Mouse (Mus musculus) bone marrow, adult 2 months (tissue): ENCODE measurements around the gene 4930470P17Rik. TPM values are rescaled to one million over a fixed set of nuclear protein-coding genes. Genes with fewer than 3 reads are reported as not detected.

Experiments used
- H3K27ac ChIP-seq: fragments of 200-500 bp; 2 replicates; pipeline ENCODE4 v1.5.1; 2012; ENCODE audit warnings: low read depth, mild to moderate bottlenecking, control low read depth, inconsistent platforms, low read length; ENCODE audit not compliant: control insufficient read depth, poor library complexity, insufficient read depth
- H3K4me1 ChIP-seq: fragments of 200-500 bp; 2 replicates; pipeline ENCODE4 v1.6.1; 2011; ENCODE audit warnings: low read length; ENCODE audit not compliant: control insufficient read depth, insufficient read depth
- H3K4me3 ChIP-seq: fragments of 200-500 bp; replicated peaks from 2 replicates; pipeline ENCODE3; 2011; ENCODE audit warnings: mild to moderate bottlenecking, low read depth, low read length, control low read depth; ENCODE audit not compliant: control insufficient read depth
- CTCF ChIP-seq: fragments of 200-500 bp; IDR thresholded peaks from 2 replicates; pipeline ENCODE4 v1.5.1; 2011; ENCODE audit warnings: low read length, control low read depth; ENCODE audit not compliant: control insufficient read depth, insufficient read depth
- POLR2A ChIP-seq: fragments of 200-500 bp; IDR thresholded peaks from 2 replicates; pipeline ENCODE4 v1.6.1; 2011; ENCODE audit warnings: low read depth, mild to moderate bottlenecking, control low read depth, low read length, borderline replicate concordance; ENCODE audit not compliant: control insufficient read depth
- WGBS: fragments of 180-500 bp; shearing (Covaris S2); methylation state at CpG from one replicate; pipeline ENCODE4 v1.1.7; 2018; 5-methylcytosine and 5-hydroxymethylcytosine counted together
- polyA plus RNA-seq: library from polyadenylated mRNA; stranded (reverse); fragments of >200 nt; gene quantifications from 2 replicates; pipeline ENCODE4 v1.2.4, GENCODE M21; 2011; ENCODE audit warnings: low replicate concordance; ENCODE audit not compliant: missing spikeins, insufficient read depth, insufficient read length

The 4930470P17Rik gene
- polyA plus RNA-seq, 1 experiment = not detected

DNA sequence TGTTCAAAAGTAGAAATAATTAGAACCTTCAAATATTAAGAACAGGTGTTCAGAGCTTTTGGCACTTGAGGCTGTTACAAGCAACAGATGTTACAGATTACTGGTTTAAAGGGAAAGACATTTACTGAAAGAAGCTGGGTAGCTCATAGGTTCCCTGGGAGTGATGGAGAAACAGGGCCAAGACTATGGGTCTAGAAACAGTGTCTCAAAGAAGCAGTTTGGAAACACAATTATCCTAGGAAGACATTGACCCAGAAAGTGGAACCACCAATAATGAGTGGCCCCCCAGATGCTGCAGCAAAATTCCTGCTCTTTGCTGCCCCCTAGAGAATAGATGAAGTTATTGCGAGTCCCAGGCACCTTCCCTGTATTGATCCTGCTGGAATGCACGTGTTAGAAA lies 4.2 kb downstream of the 4930470P17Rik start:
- WGBS = 9% methylated on average over 2 of the region's 2 CpGs

DNA sequence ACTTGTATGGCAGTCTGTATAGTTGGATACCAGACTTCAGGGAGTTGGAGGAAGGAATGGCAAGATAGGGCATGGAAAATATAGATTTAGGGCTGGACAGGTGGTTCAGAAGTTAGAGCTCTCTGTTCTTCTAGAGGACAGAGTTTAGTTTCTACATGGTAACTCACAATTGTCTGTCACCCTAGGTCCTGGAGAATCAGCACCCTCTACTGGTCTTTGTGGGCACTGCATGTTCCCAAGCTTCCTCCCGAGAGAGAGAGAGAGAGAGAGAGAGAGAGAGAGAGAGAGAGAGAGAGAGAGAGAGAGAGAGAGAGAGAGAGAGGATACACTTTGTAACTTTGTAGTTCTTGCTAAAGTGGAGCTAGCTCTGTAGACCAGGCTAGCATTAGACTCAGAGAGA lies 5.1 kb downstream of the 4930470P17Rik start:
- no peak overlapping the region for H3K4me3 ChIP-seq
- TF ChIP-seq CTCF (no peak), POLR2A (no peak)
- H3K4me1 ChIP-seq = no peaks in the 10 kb centered on the region
- H3K27ac ChIP-seq = no peak overlapping the region
- 0% methylated on average over 1 of the region's 1 CpGs for WGBS

More for the DNA sequence above, 4.2 kb downstream of the 4930470P17Rik start:
- Histone ChIP-seq H3K27ac (no peak overlapping the region), H3K4me1 (no peaks in the 10 kb centered on the region), H3K4me3 (no peak overlapping the region)
- no peak for TF ChIP-seq POLR2A
- no peak for TF ChIP-seq CTCF

DNA sequence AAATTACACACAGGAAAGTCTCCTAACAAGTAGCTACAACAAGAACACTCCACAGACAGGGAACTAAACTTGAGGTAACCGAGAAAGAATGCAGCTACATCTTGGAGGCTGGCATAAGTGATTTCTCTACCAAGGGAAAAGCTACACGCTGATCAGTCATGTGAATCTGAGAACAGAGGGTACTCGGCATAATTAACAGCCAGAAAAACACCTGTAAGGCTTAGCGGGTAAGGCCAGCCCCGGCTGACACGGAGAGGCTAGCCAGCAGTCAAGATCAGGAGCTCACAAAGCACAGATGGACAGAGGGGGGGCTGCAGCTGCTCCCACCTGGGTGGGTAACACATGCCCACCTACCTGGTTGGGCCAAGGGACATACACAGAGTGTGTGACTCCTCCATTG lies 9.7 kb downstream of the 4930470P17Rik start:
- H3K27ac ChIP-seq = no peak overlapping the region
- H3K4me3 ChIP-seq = no peak overlapping the region
- no peaks in the 10 kb centered on the region for H3K4me1 ChIP-seq
- TF ChIP-seq CTCF (no peak), POLR2A (no peak)
- WGBS = 76% methylated on average over 6 of the region's 6 CpGs

DNA sequence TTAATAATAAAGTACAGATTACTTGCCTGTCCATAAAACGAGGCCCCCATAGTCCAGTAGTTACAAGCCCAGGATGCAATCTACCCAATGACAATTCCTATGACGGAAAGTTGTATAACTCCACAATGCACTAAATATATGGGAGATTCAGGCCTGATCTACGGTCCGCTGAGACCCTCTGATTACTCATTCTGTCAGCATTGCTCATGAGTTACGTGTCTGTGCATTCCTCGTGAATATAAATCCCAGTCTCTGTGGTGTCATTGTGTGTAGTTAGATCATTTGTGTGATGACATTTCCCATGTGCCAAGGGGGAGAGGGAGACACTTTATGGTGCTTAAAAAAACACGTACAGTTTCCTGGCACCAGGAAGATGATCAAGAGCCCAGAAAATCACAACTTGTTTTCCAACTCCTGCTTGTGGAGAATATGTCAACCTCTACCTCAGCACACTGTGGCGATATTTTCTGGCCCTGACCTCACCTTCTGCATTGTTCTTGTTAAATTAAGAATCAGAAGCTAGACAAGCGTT lies 13.4 kb downstream of the 4930470P17Rik start:
- no peak for TF ChIP-seq CTCF
- no peak overlapping the region for H3K27ac ChIP-seq
- H3K4me1 ChIP-seq = no peaks in the 10 kb centered on the region
- WGBS = 81% methylated on average over 9 of the region's 9 CpGs
- H3K4me3 ChIP-seq = no peak overlapping the region

DNA sequence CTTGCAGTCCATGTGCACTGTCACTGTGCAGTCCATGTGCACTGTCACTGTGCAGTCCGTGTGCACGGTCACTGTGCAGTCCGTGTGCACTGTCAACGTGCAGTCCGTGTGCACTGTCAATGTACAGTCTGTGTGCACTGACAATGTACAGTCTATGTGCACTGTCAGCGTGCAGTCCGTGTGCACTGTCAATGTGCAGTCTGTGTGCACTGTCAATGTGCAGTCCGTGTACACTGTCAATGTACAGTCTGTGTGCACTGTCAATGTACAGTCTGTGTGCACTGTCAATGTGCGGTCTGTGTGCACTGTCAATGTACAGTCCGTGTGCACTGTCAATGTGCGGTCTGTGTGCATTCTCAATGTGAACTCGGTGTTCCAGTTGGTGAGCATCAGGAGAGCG lies 17.1 kb downstream of the 4930470P17Rik start:
- Histone ChIP-seq H3K4me3 (no peak overlapping the region), H3K27ac (no peak overlapping the region), H3K4me1 (no peaks in the 10 kb centered on the region)
- no peak for TF ChIP-seq POLR2A
- no peak for TF ChIP-seq CTCF
- 83% methylated on average over 13 of the region's 13 CpGs for WGBS

DNA sequence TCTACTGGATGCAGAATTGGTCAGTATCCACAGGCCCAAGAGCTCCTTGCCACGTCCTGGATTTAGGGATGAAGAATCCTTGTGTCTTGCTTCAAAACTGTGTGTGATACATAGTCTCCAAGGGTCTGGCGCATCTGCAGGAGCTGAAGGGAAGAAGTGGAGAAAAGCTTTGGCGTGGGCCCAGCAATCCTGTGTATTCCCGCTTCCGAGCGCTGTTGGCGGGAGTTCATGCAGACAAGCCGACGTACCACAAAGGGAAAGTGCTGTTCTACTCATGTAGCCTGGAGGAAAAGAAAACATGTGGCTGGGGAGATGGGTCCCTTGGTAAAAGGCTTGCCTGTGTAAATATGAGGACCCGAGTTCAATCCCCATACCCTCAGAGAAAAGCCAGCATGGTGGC lies 22.3 kb downstream of the 4930470P17Rik start:
- TF ChIP-seq POLR2A = no peak
- no peak for TF ChIP-seq CTCF
- Histone ChIP-seq H3K4me3 (no peak overlapping the region), H3K27ac (no peak overlapping the region), H3K4me1 (no peaks in the 10 kb centered on the region)
- 87% methylated on average over 10 of the region's 10 CpGs for WGBS

DNA sequence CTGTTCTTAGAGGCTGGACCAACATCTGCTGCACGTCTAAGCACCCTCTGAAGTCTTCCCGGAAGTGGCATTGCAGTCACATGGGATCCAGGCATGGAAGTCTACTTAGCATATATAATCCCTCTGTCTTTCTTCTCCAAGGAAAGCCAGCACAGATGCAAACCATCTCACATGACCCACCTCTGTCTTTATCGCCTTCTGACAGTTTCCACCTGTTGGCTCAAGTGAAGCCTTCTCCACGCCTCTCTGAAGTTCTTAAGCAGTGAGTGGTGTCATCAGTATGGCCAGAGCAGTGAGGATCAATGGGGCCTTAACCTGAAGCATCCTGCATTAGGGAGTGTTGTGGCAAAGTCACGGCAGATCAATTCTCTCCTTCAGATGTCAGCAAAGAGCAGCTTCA lies 23.2 kb downstream of the 4930470P17Rik start:
- Histone ChIP-seq H3K4me1 (no peaks in the 10 kb centered on the region), H3K4me3 (no peak overlapping the region), H3K27ac (no peak overlapping the region)
- TF ChIP-seq CTCF (no peak), POLR2A (no peak)
- 80% methylated on average over 5 of the region's 5 CpGs for WGBS

DNA sequence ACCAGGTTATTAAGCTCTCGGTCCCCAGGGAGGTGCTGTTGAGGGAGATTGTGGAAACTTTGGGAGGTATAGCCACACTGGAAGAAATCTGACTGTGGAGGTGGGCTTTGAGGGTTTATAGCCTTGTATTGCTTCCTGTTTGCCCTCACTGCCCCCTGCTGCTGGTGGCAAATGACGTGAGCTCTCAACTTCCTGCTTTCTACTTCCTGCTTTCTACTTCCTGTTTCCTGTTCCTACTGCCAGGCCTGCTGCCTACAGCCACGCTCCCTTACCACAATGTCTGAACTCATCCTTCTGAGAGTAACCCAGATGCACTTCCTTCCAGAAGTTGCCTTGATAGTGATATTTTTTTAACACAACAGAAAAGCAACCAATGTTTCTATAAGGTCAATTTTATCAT lies 24.3 kb downstream of the 4930470P17Rik start:
- TF ChIP-seq POLR2A (no peak), CTCF (no peak)
- WGBS = 29% methylated on average over 3 of the region's 3 CpGs
- Histone ChIP-seq H3K27ac (no peak overlapping the region), H3K4me3 (no peak overlapping the region), H3K4me1 (no peaks in the 10 kb centered on the region)

DNA sequence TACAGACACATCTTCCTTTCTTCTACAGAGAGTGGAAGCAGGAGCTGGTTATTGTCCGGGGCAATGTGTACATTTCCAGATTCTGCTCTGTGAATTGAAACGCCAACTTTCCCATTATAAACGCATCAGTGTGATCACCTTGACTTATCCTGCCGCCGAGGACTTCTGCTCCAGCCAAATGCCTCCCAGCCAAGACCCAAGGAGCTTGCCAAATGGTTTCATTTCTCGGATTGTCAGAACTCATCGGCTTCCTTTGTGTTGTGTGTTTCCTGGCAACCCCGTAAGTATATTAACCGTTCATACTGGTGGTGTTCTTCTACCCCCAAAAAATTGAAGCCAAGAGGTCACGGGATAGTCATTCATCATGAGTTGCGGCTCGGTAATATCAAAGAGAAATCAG lies 25.7 kb downstream of the 4930470P17Rik start:
- 82% methylated on average over 12 of the region's 12 CpGs for WGBS
- Histone ChIP-seq H3K27ac (no peak overlapping the region), H3K4me1 (no peaks in the 10 kb centered on the region), H3K4me3 (no peak overlapping the region)
- TF ChIP-seq CTCF = no peak
- no peak for TF ChIP-seq POLR2A

DNA sequence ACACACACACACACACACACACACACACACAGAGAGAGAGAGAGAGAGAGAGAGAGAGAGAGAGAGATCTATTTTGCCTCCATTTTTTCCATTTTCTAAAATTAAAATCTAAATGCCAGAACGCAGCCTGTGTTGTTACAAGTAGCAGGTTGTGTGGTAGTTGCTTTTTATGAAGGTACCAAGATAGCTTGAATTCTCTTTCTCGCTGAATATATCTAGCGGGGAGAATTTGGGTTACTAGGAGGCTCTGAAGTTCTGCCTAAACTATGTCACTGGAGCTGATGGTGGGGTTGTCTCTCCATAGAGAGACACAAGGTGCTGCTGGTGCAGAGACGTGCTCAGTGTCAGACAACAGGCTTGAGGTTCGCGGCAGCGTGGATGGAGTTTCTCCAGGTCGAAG lies 36.8 kb downstream of the 4930470P17Rik start:
- TF ChIP-seq POLR2A (no peak), CTCF (no peak)
- WGBS = 88% methylated on average over 8 of the region's 8 CpGs
- no peaks in the 10 kb centered on the region for H3K4me1 ChIP-seq
- H3K4me3 ChIP-seq = no peak overlapping the region
- no peak overlapping the region for H3K27ac ChIP-seq
